Mouse (Mus musculus) bone marrow, adult 2 months (tissue): ENCODE measurements around the gene Fgr.

Experiments used
- CTCF ChIP-seq: fragments of 200-500 bp; IDR thresholded peaks from 2 replicates; pipeline ENCODE4 v1.5.1; 2011; ENCODE audit warnings: low read length, control low read depth; ENCODE audit not compliant: control insufficient read depth, insufficient read depth
- POLR2A ChIP-seq: fragments of 200-500 bp; IDR thresholded peaks from 2 replicates; pipeline ENCODE4 v1.6.1; 2011; ENCODE audit warnings: low read depth, mild to moderate bottlenecking, control low read depth, low read length, borderline replicate concordance; ENCODE audit not compliant: control insufficient read depth

GRCm38 (mm10) chr4:132954530-132955394 lies 19.1 kb upstream of the Fgr start:
- TF ChIP-seq CTCF (no peak), POLR2A (no peak)
